Mouse (Mus musculus) naive thymus-derived CD4-positive, alpha-beta T cell, adult 2 months (primary cell): ENCODE results near the gene Tcp10b.
"Not testable (repeated sequence)": the region's sequence is repeated elsewhere in the genome, so short reads cannot be mapped to it uniquely, and the experiment has no call there.

Experiments used
- DNase-seq: peaks from one replicate; pipeline ENCODE4 v3.0.0-alpha.2; 2011; ENCODE audit warnings: low read depth

Gene Tcp10b

DNA sequence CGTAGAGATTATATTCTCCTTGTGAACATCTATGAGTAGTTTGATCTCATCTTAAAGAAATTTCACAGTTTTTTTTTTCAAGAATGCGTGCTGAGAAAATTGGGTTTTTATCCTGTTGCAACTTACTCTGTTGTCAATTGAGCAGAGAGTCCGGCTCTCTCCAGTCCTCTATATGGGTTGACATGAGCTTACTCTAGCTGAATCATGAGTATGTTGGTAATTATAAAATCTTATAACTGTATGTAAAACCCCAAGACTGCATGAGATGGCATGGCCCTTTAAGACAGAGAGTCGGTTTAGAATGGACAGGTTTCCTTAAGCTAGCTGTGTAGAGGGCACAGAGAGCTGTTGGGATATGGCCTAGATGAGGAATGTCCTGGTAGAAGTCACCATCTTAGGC lies at the start of gene Tcp10b:
Tcp10b (plus strand) TSS at position 301 of the 400 bp plus-strand sequence.
- not testable (repeated sequence) for DNase-seq

- no peak for DNase-seq
Observed at GRCm38 (mm10) chr17:13013316-13013715, 47.6 kb upstream of the Tcp10b start.

DNA sequence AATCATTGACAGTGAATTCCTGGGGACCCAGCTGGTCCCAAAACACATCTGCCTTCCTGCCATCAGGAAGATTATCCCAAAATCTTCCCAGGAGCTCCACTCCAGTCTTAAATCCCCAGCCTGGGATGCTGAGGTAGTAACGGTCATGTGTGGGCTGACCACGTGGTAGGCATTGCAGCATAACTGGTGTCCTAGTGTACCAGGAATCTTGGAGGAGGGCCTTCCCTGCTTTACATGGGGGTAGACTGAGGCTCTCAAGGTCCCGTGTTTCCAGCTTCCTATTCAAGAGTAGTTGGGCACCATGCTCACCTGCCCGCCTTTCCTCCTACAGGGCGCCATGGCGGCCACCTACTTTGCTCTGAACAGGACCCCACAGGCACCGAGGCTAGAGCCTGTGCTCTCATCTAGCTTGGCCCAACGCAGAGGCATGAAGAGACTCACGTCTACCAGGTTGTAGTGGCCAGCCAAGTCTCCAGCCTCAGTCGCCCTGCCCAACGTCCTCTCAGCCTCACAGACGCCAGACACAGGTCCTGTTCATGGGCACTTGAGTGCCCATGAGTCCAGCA lies 24.2 kb upstream of the Tcp10b start:
- not testable (repeated sequence) for DNase-seq

- peak; percentile 55 for DNase-seq
Observed at GRCm38 (mm10) chr17:13043846-13044673, 16.8 kb upstream of the Tcp10b start.

GRCm38 (mm10) chr17:13052124-13052813 lies 8.6 kb upstream of the Tcp10b start, which contains the start of gene Gpr31b:
Gene Gpr31b, minus strand, starts transcription at chr17:13052296.
- not testable (repeated sequence) for DNase-seq

DNA sequence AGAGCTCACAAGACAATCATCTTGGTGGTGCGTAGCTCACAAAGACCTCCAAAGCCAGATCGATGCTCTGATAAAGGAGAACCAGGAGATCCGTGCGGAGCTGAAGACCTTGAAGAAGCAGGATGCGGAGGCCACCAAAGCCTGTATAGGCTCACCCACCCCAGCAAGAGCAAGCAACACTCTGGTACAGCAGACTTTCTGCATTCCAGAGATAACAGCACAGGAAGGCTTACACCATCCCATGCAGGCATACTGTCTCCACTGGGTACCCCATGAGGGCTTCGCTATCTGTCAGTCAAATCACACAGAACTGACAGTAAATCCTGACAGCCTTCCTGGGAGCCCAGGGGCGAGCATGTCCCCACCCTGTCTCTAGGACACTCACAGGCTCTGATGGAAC lies 2.0 kb downstream of the Tcp10b start:
- DNase-seq = not testable (repeated sequence)

DNA sequence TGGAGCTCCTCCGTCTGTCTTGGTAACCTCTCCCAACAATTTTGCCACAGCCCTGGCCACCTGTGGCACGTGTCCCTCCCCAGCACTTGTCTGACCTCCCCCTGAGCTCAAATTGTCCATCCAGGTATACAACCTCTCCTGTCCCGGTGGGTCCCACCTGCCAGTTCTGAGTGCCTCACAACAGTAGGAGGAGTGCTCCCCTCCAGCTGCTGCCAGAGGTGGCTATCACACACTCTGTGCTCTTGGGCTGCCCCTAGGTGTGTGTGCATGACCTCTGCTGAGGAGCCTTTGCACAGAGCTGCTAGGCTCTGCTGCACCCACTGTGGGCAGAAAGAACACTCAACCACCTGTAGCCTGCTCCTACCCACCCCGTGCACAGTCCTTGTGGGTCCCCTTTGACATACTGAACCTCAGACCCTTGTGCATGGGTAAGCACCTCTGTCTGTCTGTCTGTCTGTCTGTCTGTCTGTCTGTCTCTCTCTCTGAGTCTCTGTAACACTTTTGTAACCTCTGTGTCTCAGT lies 7.0 kb downstream of the Tcp10b start:
- not testable (repeated sequence) for DNase-seq

- not testable (repeated sequence) for DNase-seq
Observed at GRCm38 (mm10) chr17:13069227-13069626, 8.3 kb downstream of the Tcp10b start.

- not testable (repeated sequence) for DNase-seq
Observed at GRCm38 (mm10) chr17:13091510-13091909, 30.6 kb downstream of the Tcp10b start.

- DNase-seq = not testable (repeated sequence)
Observed at GRCm38 (mm10) chr17:13092100-13092764, 31.3 kb downstream of the Tcp10b start.

- DNase-seq = not testable (repeated sequence)
Observed at GRCm38 (mm10) chr17:13092960-13093359, 32.1 kb downstream of the Tcp10b start.

- not testable (repeated sequence) for DNase-seq
Observed at GRCm38 (mm10) chr17:13106563-13106962, 45.7 kb downstream of the Tcp10b start.

DNA sequence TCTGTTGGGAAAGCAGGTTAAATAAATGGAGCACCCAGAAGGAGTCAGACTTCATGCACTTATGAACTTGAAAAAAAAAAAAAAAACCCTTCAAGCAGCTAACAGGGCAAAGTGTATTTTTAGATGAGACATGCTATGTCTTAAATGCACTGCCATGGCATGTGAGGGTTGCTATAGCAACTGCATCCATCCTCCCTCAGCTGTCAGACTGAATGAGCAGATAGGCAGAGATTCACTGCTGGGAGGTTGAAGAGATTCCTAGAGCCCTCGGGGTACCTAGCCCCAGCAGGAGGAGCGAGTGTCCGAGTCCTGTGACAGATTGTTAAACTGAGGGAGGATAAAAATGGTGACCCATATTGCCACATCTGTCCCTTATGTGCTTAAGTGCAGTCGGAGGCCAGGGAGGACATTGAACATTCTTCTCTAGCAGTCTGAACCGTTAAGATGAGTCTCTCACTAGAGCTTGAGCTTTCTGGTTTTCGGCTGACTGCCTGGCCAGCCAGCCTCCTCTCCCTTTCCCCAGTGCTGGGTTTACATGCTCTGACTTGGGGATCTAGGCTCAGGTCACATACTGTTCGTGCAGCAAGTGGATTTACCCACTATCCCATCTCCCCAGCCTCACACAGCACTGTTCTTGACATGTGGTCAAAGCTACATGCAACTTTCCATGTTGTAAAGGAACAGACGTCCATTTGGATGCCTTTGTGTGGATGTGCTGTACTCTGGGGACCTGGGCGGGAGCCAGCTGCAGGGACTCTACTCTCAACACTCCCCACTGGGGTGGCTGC lies 51.8 kb downstream of the Tcp10b start:
- DNase-seq = not testable (repeated sequence)

DNA sequence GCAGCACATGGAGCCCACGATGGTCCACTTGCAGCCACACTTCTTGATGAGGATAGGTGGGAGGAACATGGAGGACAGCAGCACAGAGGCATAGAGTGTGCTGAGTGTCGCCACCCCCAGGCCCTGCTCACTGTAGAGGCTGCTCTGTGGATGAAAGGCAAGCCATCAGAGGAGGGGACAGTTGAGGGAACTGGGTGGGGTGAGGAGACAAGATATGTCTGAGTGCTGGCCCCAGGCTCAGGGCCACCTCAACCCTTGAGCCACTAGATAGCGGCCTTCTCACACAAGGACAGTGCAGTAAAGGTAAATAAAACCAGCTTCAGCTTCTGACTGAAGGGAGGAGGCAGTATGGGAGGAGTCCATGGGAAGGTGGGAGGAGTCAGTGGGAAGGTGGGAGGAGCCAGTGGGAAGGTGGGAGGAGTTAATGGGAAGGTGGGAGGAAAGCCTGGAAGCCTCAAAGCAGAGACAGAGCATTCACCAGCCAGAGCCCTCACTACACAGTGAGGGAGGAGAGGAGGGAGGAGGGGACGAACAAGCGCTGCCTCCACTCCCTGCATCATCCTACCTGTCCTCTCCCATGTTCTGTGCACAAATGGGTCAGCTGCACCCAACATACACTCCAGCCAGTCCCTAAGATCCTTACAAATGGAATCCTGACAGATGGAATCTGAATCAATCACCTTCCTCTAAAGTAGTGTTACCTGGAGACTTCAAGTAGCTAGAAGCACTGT lies 62.6 kb downstream of the Tcp10b start:
- DNase-seq = not testable (repeated sequence)

DNA sequence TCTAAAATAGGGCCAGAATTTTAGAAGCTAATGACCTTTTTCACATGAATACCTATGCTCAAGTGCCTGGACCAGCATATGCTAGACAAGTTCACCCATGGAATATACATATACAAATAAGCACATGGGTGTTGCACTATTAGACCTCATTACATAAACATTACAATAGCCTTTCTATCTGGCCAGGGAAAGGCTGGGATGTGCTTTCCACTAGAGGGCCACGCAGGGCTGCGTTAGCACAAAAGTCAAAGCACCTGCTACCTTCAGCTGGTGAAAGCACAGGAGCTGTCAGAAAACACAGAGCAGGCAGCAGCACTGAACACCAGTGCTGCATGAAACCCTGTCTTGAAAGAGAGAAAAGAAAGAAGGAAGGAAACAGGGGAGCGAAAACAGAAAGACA lies 63.3 kb downstream of the Tcp10b start:
- DNase-seq = not testable (repeated sequence)

GRCm38 (mm10) chr17:13129324-13129723 lies 68.4 kb downstream of the Tcp10b start:
- DNase-seq = not testable (repeated sequence)

DNA sequence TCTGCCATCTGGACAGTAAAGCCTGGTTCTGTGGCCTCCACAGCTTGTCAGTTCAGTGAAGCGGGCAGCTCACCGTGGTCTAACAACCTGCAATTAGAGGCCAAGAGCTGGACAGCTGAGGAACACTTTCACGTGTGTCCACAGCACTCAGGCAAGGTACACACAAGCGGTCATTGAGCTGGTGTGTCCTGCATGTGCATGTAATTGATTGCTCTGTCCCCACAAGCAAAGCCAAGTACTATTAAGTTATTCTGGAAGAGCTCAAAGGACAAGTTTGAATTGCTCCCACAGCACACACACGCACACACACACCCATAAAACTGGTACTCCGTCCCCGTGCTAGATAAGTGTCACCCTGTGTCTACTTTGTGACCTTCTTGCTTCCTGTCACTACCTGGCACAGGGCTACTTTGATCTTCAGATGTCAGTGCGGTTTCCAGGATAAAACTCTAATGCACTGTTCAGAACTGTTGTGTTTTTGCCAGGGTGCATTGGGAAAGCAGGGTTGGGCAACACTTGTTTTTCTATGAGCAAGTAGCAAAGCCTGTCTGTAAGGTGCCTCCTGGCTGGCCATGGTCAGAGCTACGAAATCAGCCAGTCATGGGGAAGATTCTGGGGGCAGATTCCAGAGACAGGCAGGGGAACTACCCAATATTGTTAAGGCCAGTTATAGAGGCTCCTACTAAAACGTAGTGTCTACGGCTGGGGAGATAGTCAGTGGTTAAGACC lies 69.0 kb downstream of the Tcp10b start:
- DNase-seq = not testable (repeated sequence)

- DNase-seq = not testable (repeated sequence)
Observed at GRCm38 (mm10) chr17:13131710-13132109, 70.8 kb downstream of the Tcp10b start, which contains the start of gene Unc93a. Gene Unc93a, minus strand, starts transcription at chr17:13131810.
